Mouse (Mus musculus) neural tube, embryonic 12.5 days (tissue): ENCODE measurements at regions not wholly inside any gene's neighbourhood (a gene's known extent, or its start where the extent isn't known, plus 50 kb on each side); places are given as distances from the start of the nearest gene placed in this dataset.

Experiments
- ATAC-seq: fragments of 200-750 bp; cut with Nextera tagmentation; 2 replicates; pipeline ENCODE4 v1.8.0; 2017; ENCODE audit warnings: low read depth, mild to moderate bottlenecking, moderate TSS enrichment, moderate library complexity; ENCODE audit not compliant: low FRiP score
- H3K27ac ChIP-seq: fragments of 300-500 bp; sonication (generic); 2 replicates; pipeline ENCODE4 v1.5.1; 2016
- H3K27me3 ChIP-seq: fragments of 300-500 bp; sonication (generic); replicated peaks from 2 replicates; pipeline ENCODE4 v1.6.1; 2016; ENCODE audit warnings: mild to moderate bottlenecking
- H3K36me3 ChIP-seq: fragments of 300-500 bp; sonication (generic); 2 replicates; pipeline ENCODE4 v1.6.1; 2016; ENCODE audit warnings: mild to moderate bottlenecking
- H3K4me1 ChIP-seq: fragments of 300-500 bp; sonication (generic); 2 replicates; pipeline ENCODE4 v1.6.1; 2016
- H3K4me2 ChIP-seq: fragments of 300-500 bp; sonication (generic); replicated peaks from 2 replicates; pipeline ENCODE4 v1.6.1; 2016; ENCODE audit warnings: mild to moderate bottlenecking
- H3K4me3 ChIP-seq: fragments of 300-500 bp; sonication (generic); 2 replicates; pipeline ENCODE4 v1.5.1; 2016
- H3K9ac ChIP-seq: fragments of 300-500 bp; sonication (generic); 2 replicates; pipeline ENCODE4 v1.6.1; 2016; ENCODE audit warnings: mild to moderate bottlenecking
- H3K9me3 ChIP-seq: fragments of 300-500 bp; sonication (generic); 2 replicates; pipeline ENCODE4 v1.6.1; 2016; ENCODE audit warnings: mild to moderate bottlenecking
- WGBS: fragments of 180-500 bp; shearing (Covaris S2); methylation state at CpG from one replicate; pipeline ENCODE4 v1.1.7; 2016; 5-methylcytosine and 5-hydroxymethylcytosine counted together

GRCm38 (mm10) chr2:61450731-61451130 is 127.7 kb upstream of the Tank start:
- WGBS = 86% methylated on average over 3 of the region's 3 CpGs
- no peak for ATAC-seq
- H3K4me1 ChIP-seq = peaks cover 7% of the 10 kb centered on the region; the same call in 1 of the 2 replicates

GRCm38 (mm10) chr2:61436591-61436990 is 141.8 kb upstream of the Tank start:
- no peaks in the 10 kb centered on the region for H3K4me1 ChIP-seq
- 90% methylated on average over 3 of the region's 3 CpGs for WGBS
- ATAC-seq = no peak
- H3K27me3 ChIP-seq = no peaks in the 10 kb centered on the region
- H3K4me3 ChIP-seq = no peak overlapping the region
- no peaks in the 10 kb centered on the region for H3K9me3 ChIP-seq
- no peaks in the 10 kb centered on the region for H3K36me3 ChIP-seq
- H3K9ac ChIP-seq = no peak overlapping the region
- H3K27ac ChIP-seq = no peak overlapping the region
- no peak overlapping the region for H3K4me2 ChIP-seq

More at GRCm38 (mm10) chr2:61450731-61451130, 127.7 kb upstream of the Tank start:
- Histone ChIP-seq H3K9me3 (no peaks in the 10 kb centered on the region), H3K27me3 (no peaks in the 10 kb centered on the region), H3K4me2 (no peak overlapping the region), H3K27ac (no peak overlapping the region), H3K4me3 (no peak overlapping the region), H3K36me3 (no peaks in the 10 kb centered on the region), H3K9ac (no peak overlapping the region)

GRCm38 (mm10) chr2:61407881-61408280 is 170.5 kb upstream of the Tank start:
- H3K9me3 ChIP-seq = no peaks in the 10 kb centered on the region
- no peak overlapping the region for H3K4me2 ChIP-seq
- no peak overlapping the region for H3K27ac ChIP-seq
- WGBS = 97% methylated on average over 7 of the region's 7 CpGs
- H3K4me3 ChIP-seq = no peak overlapping the region
- H3K36me3 ChIP-seq = no peaks in the 10 kb centered on the region
- no peak for ATAC-seq
- H3K27me3 ChIP-seq = no peaks in the 10 kb centered on the region
- H3K9ac ChIP-seq = no peak overlapping the region
- 0 out of 2 replicates have a peak, but pooled peaks cover 4% of the 10 kb centered on the region for H3K4me1 ChIP-seq

GRCm38 (mm10) chr2:61406104-61406751 is 172.2 kb upstream of the Tank start:
- 90% methylated on average over 8 of the region's 8 CpGs for WGBS
- H3K4me1 ChIP-seq = 0 out of 2 replicates have a peak, but pooled peaks cover 7% of the 10 kb centered on the region
- H3K4me2 ChIP-seq = no peak overlapping the region
- no peak overlapping the region for H3K27ac ChIP-seq
- no peaks in the 10 kb centered on the region for H3K36me3 ChIP-seq
- H3K27me3 ChIP-seq = no peaks in the 10 kb centered on the region
- no peak for ATAC-seq
- no peak overlapping the region for H3K9ac ChIP-seq
- H3K4me3 ChIP-seq = no peak overlapping the region
- no peaks in the 10 kb centered on the region for H3K9me3 ChIP-seq

GRCm38 (mm10) chr2:61405261-61405660 is 173.1 kb upstream of the Tank start:
- no peak for ATAC-seq
- 62% methylated on average over 4 of the region's 4 CpGs for WGBS
- no peak overlapping the region for H3K4me2 ChIP-seq
- H3K4me3 ChIP-seq = no peak overlapping the region
- H3K27ac ChIP-seq = no peak overlapping the region
- no peak overlapping the region for H3K9ac ChIP-seq
- no peaks in the 10 kb centered on the region for H3K9me3 ChIP-seq
- H3K4me1 ChIP-seq = 0 out of 2 replicates have a peak, but pooled peaks cover 7% of the 10 kb centered on the region
- H3K36me3 ChIP-seq = no peaks in the 10 kb centered on the region
- no peaks in the 10 kb centered on the region for H3K27me3 ChIP-seq

- Histone ChIP-seq H3K9me3 (no peaks in the 10 kb centered on the region), H3K27me3 (no peaks in the 10 kb centered on the region), H3K27ac (no peak overlapping the region), H3K36me3 (no peaks in the 10 kb centered on the region), H3K9ac (0 out of 2 replicates have a peak overlapping the region, but pooled peaks have one; percentile 1), H3K4me1 (0 out of 2 replicates have a peak, but pooled peaks cover 7% of the 10 kb centered on the region), H3K4me3 (peak overlapping the region; percentile 36), H3K4me2 (peak overlapping the region; percentile 62)
- WGBS = 5% methylated on average over 15 of the region's 15 CpGs
- peak; percentile 54; the same call in 1 of the 2 replicates for ATAC-seq
Observed at GRCm38 (mm10) chr2:61402588-61403487, 175.5 kb upstream of the Tank start.

GRCm38 (mm10) chr2:61401636-61402587 is 176.5 kb upstream of the Tank start:
- 0 out of 2 replicates have a peak, but pooled peaks cover 7% of the 10 kb centered on the region for H3K4me1 ChIP-seq
- H3K27ac ChIP-seq = no peak overlapping the region
- H3K4me2 ChIP-seq = peak overlapping the region; percentile 62
- peak overlapping the region; percentile 36 for H3K4me3 ChIP-seq
- under 1% methylated on average over 20 of the region's 21 CpGs for WGBS
- ATAC-seq = peak; percentile 64
- H3K27me3 ChIP-seq = no peaks in the 10 kb centered on the region
- no peaks in the 10 kb centered on the region for H3K9me3 ChIP-seq
- no peak overlapping the region for H3K9ac ChIP-seq
- H3K36me3 ChIP-seq = no peaks in the 10 kb centered on the region

GRCm38 (mm10) chr2:61398633-61399032 is 179.8 kb upstream of the Tank start:
- no peaks in the 10 kb centered on the region for H3K36me3 ChIP-seq
- peak overlapping the region; percentile 25; the same call in 1 of the 2 replicates for H3K4me2 ChIP-seq
- 58% methylated on average over 9 of the region's 9 CpGs for WGBS
- no peak overlapping the region for H3K9ac ChIP-seq
- H3K27ac ChIP-seq = no peak overlapping the region
- H3K9me3 ChIP-seq = no peaks in the 10 kb centered on the region
- H3K27me3 ChIP-seq = no peaks in the 10 kb centered on the region
- H3K4me3 ChIP-seq = no peak overlapping the region
- no peak for ATAC-seq
- H3K4me1 ChIP-seq = 0 out of 2 replicates have a peak, but pooled peaks cover 7% of the 10 kb centered on the region

- H3K9me3 ChIP-seq = no peaks in the 10 kb centered on the region
- H3K36me3 ChIP-seq = no peaks in the 10 kb centered on the region
- H3K27me3 ChIP-seq = no peaks in the 10 kb centered on the region
- 0 out of 2 replicates have a peak, but pooled peaks cover 4% of the 10 kb centered on the region for H3K4me1 ChIP-seq
- no peak overlapping the region for H3K4me2 ChIP-seq
- no peak for ATAC-seq
- H3K27ac ChIP-seq = no peak overlapping the region
- no peak overlapping the region for H3K9ac ChIP-seq
- H3K4me3 ChIP-seq = no peak overlapping the region
Observed at GRCm38 (mm10) chr2:61389622-61390021, 188.8 kb upstream of the Tank start.

GRCm38 (mm10) chr2:61389207-61389606 is 189.2 kb upstream of the Tank start:
- no peak overlapping the region for H3K4me3 ChIP-seq
- no peak for ATAC-seq
- H3K9ac ChIP-seq = no peak overlapping the region
- no peaks in the 10 kb centered on the region for H3K36me3 ChIP-seq
- WGBS = 78% methylated on average over 1 of the region's 1 CpGs
- H3K4me2 ChIP-seq = no peak overlapping the region
- 0 out of 2 replicates have a peak, but pooled peaks cover 4% of the 10 kb centered on the region for H3K4me1 ChIP-seq
- H3K27me3 ChIP-seq = no peaks in the 10 kb centered on the region
- H3K9me3 ChIP-seq = no peaks in the 10 kb centered on the region
- no peak overlapping the region for H3K27ac ChIP-seq

GRCm38 (mm10) chr2:61387561-61387960 is 190.8 kb upstream of the Tank start:
- Histone ChIP-seq H3K36me3 (no peaks in the 10 kb centered on the region), H3K27me3 (no peaks in the 10 kb centered on the region), H3K27ac (no peak overlapping the region), H3K4me2 (no peak overlapping the region), H3K4me1 (0 out of 2 replicates have a peak, but pooled peaks cover 4% of the 10 kb centered on the region), H3K9ac (no peak overlapping the region), H3K4me3 (no peak overlapping the region), H3K9me3 (no peaks in the 10 kb centered on the region)
- ATAC-seq = no peak
- 32% methylated on average over 5 of the region's 5 CpGs for WGBS
